Mouse (Mus musculus): ENCODE results near the gene Gm20503.
A peak's percentile ranks its signal among the peaks of the same experiment; 100 is the strongest.

The Gm20503 gene

GRCm38 (mm10) chr4:59009186-59009585, 6.2 kb downstream of the Gm20503 start:
- DNase-seq, result peak; percentile 44

GRCm38 (mm10) chr4:59009696-59010095, 6.7 kb downstream of the Gm20503 start:
- peak; percentile 26 for DNase-seq

- peak; percentile 31 for DNase-seq
These were observed 8.4 kb downstream of the Gm20503 start for GRCm38 (mm10) chr4:59011446-59011845.

GRCm38 (mm10) chr4:59015181-59015580, 12.2 kb downstream of the Gm20503 start:
- DNase-seq, result no peak

- DNase-seq, result no peak
These were observed 13.9 kb downstream of the Gm20503 start for GRCm38 (mm10) chr4:59016922-59017321.

GRCm38 (mm10) chr4:59034325-59034917, 31.4 kb downstream of the Gm20503 start:
- peak; percentile 20 for DNase-seq

GRCm38 (mm10) chr4:59034918-59035785, 32.1 kb downstream of the Gm20503 start, which contains the start of gene Gng10:
Gng10 (plus strand) TSS chr4:59035088.
- peak; percentile 82 for DNase-seq

- peak; percentile 23 for DNase-seq
These were observed 32.9 kb downstream of the Gm20503 start for GRCm38 (mm10) chr4:59035786-59036350.

- DNase-seq, result peak; percentile 82
These were observed 33.6 kb downstream of the Gm20503 start for GRCm38 (mm10) chr4:59036490-59037127.

- DNase-seq, result no peak
These were observed 34.5 kb downstream of the Gm20503 start for GRCm38 (mm10) chr4:59037525-59037924.

GRCm38 (mm10) chr4:59040397-59041287, 37.6 kb downstream of the Gm20503 start:
- DNase-seq, result peak; percentile 26

- DNase-seq, result no peak
These were observed 40.1 kb downstream of the Gm20503 start for GRCm38 (mm10) chr4:59043074-59043473.

GRCm38 (mm10) chr4:59043891-59044290, 40.9 kb downstream of the Gm20503 start:
- DNase-seq, result no peak

- DNase-seq, result no peak
These were observed 44.2 kb downstream of the Gm20503 start for GRCm38 (mm10) chr4:59047222-59047621.

- DNase-seq, result no peak
These were observed 48.1 kb downstream of the Gm20503 start for GRCm38 (mm10) chr4:59051081-59051480.

GRCm38 (mm10) chr4:59057929-59058328, 54.9 kb downstream of the Gm20503 start:
- DNase-seq, result no peak

GRCm38 (mm10) chr4:59062526-59062925, 59.5 kb downstream of the Gm20503 start:
- DNase-seq, result no peak

- DNase-seq, result no peak
These were observed 66.3 kb downstream of the Gm20503 start for GRCm38 (mm10) chr4:59069276-59069675.

GRCm38 (mm10) chr4:59083430-59083829, 80.4 kb downstream of the Gm20503 start:
- no peak for DNase-seq

GRCm38 (mm10) chr4:59089391-59089790, 86.4 kb downstream of the Gm20503 start:
- no peak for DNase-seq

All from thymus, postnatal 14 days (tissue).